Mouse (Mus musculus) granulocyte monocyte progenitor cell, adult 5-6 weeks (primary cell): Measurements from ENCODE around the gene Ywhah. TPM values are rescaled to one million over a fixed set of nuclear protein-coding genes. Genes with fewer than 3 reads are reported as not detected.
"Not testable (repeated sequence)": the region's sequence is repeated elsewhere in the genome, so short reads cannot be mapped to it uniquely, and the experiment has no call there.

Experiments used
- ATAC-seq: replicated peaks from 2 replicates; pipeline ENCODE4 v1.8.0; 2016; ENCODE audit warnings: mild to moderate bottlenecking, moderate TSS enrichment, inconsistent platforms; ENCODE audit not compliant: poor library complexity, severe bottlenecking
- total RNA-seq, 2 experiments: library from RNA; stranded (forward) in 1 of 2; stranded (reverse) in 1 of 2; fragments of 200-712, 200-1000 nt in 1 of 2; fragments of >200 nt in 1 of 2; fragmentation: Nextera tagmentation in 1 of 2; gene quantifications; 2 replicates each; pipeline ENCODE4 v1.2.3; 2014 to 2017

The Ywhah gene
- total RNA-seq, 2 experiments from 2014 or later = 123 to 301 TPM

- peak; percentile 97 for ATAC-seq
These were observed 8.5 kb upstream of the Ywhah start for GRCm38 (mm10) chr5:33009818-33010812.

DNA sequence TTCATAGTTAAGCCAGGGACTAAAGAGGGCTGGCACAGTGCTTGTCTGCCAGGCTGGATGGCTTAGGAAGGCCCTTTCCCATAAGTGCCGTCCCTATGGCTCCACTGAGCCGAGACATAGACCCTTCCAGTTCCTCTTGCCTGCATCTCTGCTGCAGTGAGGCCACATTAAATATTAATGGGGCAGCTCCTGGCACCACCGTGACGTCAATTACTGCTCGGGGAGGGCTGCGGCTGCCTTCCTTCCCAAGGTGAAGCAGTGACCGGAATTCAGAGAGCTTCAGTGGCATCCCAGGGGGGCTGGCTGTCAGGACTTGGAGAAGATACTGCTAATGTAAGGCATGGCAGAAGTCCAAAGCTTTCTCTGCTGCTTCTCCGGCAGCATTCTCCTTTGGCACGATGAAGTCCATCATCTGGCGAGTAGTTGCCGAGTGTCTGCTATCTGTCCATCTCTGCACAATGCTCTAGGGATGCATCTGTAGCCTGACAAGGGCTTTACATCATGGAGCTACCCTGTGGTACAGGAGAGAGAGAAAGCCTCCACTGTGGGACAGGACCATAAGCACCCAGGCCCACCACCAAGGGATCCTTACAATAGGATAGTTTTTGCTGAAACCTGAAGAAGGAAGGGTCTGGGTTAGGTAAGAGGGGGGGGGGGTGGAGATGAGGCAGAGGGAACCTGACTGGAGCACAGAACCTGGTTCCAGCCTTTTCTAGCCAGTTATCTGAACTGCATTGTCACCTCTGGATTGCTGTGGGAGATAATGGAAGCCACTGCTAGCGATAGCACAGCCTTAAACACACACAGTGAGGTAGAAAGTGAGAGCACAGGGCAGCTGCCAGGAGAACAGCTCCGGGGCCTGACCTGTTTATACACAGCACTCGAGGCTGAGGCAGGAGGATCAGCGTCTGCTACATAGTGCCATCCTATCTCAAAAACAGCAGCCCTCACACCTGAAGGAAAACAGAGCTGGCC lies 7.2 kb upstream of the Ywhah start:
- ATAC-seq = no peak

- ATAC-seq = no peak
These were observed 4.5 kb upstream of the Ywhah start for GRCm38 (mm10) chr5:33014096-33014495.

DNA sequence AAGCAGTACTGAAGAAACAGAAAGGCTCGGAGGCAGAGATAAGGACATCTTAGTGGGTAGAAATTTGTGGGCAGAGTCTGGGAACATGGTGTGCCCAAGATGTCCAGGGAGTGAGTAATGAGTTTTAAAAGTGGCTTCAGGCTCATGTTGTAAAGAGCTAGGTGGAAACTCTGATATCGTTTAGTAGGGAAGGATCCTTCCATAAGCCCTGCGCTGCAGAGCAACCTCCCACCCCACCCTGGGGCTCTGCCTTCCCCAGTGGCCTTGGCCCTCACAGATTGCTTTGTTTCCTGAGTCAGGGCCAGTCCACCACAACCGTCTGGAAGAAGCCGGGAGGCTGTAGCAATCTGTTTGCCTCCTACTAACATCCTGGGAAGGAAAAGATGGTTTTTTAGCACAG lies 3.0 kb upstream of the Ywhah start:
- ATAC-seq = no peak

- no peak; the same call in 1 of the 2 replicates for ATAC-seq
These were observed 441 bp upstream of the Ywhah start for GRCm38 (mm10) chr5:33018189-33018560.

DNA sequence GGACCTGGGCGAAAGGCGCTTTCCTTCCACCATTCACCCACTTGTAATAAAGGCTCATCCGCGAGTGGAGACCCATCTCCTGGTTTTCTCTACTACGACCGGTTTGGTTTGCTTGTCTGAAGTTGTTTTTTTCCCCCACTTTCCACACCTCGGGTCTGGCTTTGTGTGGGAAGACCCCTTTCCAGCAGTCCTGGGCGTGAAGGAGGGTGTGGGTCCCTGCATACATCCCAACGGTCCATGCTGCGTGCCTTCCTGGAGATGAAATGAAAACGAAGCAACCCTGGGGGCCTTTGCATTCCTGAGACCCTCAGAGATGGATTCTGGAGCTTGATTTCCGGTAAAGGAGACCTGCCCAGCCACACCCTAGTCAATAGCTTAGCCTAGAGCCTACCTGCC lies 808 bp downstream of the Ywhah start:
- no peak for ATAC-seq

DNA sequence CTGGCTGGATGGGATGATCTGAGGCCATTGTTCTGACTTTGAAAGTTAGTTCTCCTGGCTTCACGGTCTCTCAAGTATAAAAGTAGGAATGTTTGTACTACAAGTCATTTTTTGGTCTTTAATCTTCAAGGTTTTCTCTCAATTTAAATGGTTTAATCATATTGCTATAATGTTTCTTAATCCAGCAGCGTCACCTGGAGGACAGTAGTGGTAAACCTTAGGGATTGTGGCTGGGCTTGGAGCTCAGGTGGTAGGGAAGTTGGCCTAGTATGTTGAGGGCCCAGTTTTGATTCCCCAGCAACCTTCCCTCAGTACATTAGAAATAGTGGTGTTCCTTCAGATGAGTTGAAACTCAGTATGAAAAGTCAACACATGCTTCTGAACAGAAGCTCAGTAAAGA lies 3.0 kb downstream of the Ywhah start:
- ATAC-seq = no peak

GRCm38 (mm10) chr5:33023337-33023736 lies 4.7 kb downstream of the Ywhah start:
- ATAC-seq = no peak

GRCm38 (mm10) chr5:33024474-33024873 lies 5.9 kb downstream of the Ywhah start:
- ATAC-seq = no peak

DNA sequence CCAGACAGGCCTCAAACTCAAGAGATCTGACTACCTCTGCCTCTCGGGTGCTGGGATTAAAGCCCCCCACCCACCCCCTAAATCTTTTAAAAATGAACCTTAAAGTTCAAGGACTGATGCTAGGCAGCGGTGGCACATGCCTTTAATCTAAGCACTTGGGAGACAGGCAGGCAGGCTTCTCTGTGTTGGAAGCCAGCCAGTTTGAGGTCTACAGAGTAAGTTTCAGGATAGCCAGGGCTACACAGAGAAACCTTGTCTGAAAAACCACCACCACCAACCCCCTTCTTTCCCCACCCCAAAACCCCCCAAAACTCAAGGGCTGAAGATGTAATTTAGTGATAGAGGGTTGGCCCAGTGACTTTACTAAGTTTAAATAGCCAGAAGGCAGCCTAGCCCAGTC lies 10.0 kb downstream of the Ywhah start:
- no peak for ATAC-seq

- ATAC-seq = no peak
These were observed 12.0 kb downstream of the Ywhah start for GRCm38 (mm10) chr5:33030425-33031175.

- no peak for ATAC-seq
These were observed 13.6 kb downstream of the Ywhah start for GRCm38 (mm10) chr5:33032036-33032773.

GRCm38 (mm10) chr5:33033121-33033520 lies 14.5 kb downstream of the Ywhah start:
- ATAC-seq = peak; percentile 86

GRCm38 (mm10) chr5:33033633-33034032 lies 15.0 kb downstream of the Ywhah start:
- ATAC-seq = not testable (repeated sequence)

DNA sequence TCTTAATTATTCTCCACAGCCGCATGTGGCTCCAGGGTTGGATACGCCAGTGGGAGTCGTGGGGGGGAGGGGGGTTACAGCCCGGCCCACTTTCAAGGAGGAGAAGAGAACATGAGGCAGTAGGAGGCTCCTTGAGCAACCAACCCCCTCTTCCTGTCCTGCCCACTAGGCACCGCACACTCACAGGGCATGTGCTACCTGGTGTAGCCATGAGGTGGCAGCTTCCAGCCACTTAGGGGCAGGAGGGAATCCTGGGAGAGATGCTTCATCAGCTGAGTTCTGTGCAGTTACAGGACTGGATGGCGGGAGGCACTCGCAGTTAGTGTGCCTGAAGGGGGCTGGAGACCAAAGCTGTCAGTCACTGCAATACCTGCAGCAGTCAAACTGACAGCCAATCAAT lies 15.5 kb downstream of the Ywhah start:
- peak; percentile 86 for ATAC-seq

- ATAC-seq = no peak
These were observed 16.3 kb downstream of the Ywhah start for GRCm38 (mm10) chr5:33034916-33035315.

- no peak for ATAC-seq
These were observed 20.3 kb downstream of the Ywhah start for GRCm38 (mm10) chr5:33038656-33039509.

DNA sequence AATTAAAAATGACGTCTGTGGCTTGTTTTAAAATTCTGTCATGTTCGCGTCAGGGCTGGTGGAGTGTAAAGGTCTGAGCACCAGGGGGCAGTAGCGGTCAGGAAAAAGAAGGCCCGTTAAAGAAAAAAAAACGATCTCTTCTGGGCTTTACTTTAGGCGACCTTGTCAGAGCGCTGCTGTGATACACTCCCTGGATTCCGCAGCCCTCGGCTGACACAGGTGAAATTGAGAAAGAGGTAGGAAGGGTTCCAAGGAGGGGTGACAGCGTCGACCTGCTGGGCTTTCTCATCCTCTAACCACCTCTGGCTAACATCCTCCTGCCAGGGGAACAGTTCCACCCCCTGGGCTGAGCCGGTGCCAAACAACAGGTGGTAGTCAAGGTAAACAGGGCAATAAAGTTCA lies 20.9 kb downstream of the Ywhah start:
- ATAC-seq = peak; percentile 63

- ATAC-seq = not testable (repeated sequence)
These were observed 22.1 kb downstream of the Ywhah start for GRCm38 (mm10) chr5:33040735-33041134.
